Mouse (Mus musculus): ENCODE data around the gene Med29.

Gene Med29

DNA sequence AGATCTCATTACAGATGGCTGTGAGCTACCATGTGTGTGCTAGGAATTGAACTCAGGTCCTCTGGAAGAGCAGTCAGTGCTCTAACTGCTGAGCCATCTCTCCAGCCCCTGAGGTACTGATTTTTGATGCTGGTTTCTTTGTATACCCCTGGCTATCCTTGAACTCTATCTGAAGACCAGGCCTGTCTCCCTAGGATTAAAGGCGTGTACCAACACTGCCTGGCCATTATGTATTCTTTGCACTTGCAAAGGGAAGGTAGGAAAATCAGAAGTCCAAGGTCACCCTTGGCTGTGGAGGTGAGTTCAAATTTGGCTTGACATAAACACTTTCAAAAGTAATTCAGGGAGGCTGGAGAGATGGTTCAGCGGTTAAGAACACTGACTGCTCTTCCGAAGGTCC lies 37.9 kb downstream of the Med29 start:
- no peak for DNase-seq (ENCODE audit: low read depth, low spot score)

DNA sequence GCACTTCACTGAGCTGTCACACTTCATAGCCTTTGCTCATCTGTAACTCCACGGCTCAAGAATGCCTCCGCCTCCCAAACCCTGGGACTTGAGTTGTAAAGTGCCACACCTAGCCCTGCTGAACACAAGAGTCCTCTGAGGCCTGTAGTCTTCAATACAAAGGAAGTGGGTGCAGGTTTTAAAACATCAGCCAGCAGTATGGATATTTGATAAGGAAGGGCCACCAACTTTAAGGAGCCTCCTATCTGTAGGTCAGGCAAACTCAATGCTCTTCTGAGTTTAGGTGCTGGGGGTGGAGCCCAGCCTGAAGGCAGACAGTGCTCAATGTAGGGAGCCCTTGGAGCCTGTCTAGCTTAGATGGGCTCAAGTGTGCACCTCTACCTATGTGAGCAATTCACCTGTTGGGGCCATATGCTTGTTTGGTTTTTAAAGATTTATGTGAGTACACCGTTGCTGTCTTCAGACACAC lies 38.4 kb downstream of the Med29 start:
- no peak for DNase-seq (ENCODE audit: low read depth, low spot score)

DNA sequence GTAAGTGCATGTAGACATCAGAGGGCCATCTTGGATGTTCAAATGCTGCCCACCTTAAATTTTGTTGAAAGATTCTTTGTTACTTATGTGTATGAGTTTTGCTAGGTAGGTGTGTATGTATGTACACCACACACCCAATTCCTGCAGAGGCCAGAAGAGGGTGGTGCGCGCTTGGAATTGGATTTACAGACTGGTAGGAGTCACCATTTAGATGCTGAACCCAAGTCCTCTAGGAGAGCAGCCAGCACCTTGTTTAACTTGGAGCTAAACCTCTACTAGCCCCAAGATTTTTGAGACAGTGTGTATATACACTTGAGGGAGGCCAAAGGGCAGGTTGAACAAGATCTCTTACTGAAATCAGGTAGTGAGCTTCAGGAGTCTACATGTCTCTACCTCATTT lies 39.2 kb downstream of the Med29 start:
- DNase-seq (ENCODE audit: low read depth, low spot score), result no peak

DNA sequence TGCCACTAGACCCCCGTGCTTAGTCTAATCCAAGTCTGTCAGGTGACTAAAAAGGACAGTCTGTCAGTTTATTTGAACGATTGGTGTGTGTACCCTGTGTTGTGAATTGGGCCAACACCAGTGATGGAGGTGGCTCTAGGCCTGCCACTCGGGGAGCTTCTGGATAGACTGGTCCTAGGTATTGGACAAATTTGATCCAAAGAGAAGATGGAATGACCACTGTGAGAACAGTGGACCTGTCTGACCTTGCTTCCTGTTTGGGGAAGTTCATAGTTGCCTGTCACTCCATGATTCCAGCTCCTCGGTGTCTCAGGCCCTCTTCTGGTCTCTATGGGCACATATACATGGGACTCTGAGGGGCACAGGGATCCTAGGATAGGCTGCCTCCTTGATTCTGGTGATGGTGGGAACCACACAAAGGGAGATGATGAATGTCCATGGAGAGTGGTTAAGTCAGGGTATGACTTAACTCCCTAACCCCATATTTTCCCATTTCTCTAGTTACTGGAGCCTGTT lies 40.8 kb downstream of the Med29 start:
- DNase-seq (ENCODE audit: low read depth, low spot score), result no peak

DNA sequence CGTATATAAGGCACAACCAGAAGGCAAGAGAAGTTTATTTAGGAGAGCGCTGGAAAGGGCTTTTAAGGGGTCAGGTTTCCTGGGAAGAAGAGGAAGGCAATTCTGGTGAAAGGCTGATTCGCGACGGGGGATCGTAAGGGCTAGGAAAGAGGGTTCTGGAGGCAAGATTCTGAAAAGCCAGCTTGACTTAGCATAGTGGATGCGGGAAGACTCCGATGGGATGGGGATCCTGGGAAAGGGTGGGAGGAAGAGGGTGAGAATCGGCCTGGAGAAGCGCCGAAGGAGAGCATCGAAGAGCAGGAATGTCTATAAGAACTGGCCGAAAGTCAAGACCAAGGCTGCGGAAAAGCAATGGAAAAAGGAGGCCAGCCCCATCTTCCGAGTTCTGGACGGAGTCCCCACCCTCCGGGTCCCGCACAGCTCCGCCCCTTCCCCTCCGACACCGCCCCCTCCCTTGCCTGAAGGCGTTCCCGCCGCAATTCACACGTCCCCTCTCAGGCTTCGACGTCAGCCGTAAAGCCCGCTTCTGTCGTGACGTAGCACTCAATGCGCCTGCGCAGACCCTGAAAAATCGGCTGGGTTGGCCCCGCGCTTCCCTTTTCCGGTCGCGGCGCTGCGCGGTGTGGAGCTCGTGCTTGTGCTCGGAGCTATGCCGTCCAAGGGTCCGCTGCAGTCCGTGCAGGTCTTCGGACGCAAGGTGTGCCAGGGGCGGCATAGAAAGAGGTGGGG lies 42.2 kb downstream of the Med29 start, which contains the start of gene Rps16:
Gene Rps16 (plus strand): TSS at position 498 of the 729 bp plus-strand sequence.
- DNase-seq (ENCODE audit: low read depth, low spot score), result peak; percentile 98

DNA sequence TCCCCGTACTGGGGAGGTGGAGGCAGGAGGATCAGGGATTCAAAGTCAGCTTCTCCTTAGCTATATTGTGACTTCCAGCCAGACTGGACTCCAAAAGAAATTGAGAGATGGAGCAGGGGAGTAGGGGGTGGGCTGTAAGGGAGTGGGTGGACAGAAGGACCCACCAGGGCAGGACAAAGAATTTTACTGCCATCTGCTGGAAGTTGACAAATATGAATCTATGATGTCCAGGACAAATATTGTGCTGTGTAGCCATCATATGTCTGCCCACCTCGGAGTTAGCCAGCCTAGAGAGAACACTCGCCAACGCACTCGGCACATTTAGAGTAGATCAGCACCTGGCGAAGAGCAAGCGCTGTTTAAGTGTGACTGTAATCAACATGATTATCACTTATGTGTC lies 43.9 kb downstream of the Med29 start:
- no peak for DNase-seq (ENCODE audit: low read depth, low spot score)

DNA sequence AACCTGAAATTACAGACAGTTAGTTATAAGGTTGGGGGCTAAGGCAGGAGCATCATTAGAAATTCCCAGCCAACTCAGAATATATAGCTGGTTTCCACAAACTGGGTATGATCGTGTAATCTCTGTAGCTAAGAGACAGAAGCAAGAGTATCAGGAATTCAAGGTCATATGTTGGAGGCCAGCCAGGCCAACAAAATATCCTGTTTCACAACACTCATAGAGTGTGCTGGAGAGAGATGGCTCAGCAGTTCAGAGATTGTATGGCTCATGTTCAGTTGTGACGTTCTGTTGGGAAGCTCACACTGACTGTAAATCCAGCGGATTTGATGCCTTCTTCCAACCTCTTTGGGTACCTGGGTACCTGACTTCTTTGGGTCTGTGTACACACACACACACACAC lies 44.8 kb downstream of the Med29 start:
- no peak for DNase-seq (ENCODE audit: low read depth, low spot score)

DNA sequence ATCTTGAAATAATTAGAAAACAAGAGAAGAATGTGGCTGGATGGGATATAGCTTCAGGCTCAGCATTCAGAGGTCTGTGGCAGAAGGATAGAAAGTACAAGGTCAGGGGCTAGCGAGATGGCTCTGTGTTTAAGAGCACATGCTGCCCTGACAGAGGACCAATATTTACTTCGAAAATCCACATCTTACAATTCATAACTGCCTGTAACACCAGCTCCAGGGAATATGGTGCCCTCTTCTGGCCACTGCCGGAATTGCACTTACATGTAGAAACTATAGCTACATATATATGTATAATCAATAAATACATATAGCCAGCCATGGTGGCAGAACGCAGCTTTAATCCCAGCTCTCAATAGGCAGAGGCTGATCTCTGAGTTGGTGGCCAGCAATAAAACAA lies 47.9 kb downstream of the Med29 start:
- peak; percentile 80 for DNase-seq (ENCODE audit: low read depth, low spot score)

DNA sequence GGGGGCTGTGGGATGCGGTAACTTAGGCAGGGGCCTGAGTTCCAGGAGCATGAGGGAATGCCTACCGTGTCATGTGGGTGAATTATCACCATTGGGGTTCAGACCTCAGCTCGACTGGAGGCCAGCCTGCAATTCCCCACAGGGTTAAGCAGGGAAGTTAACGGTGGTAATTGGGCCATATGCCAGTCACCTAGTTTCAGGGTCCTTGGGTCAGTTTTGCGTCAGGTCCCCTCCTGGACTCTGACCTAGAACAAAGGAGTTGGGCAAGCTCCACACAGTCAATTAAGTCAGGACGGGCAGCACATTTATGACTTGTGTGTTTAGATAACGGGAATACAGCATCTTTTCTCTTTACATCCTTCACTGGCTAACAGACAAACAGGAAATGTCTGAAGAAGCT lies 51.1 kb downstream of the Med29 start:
- no peak for DNase-seq (ENCODE audit: low read depth, low spot score)

DNA sequence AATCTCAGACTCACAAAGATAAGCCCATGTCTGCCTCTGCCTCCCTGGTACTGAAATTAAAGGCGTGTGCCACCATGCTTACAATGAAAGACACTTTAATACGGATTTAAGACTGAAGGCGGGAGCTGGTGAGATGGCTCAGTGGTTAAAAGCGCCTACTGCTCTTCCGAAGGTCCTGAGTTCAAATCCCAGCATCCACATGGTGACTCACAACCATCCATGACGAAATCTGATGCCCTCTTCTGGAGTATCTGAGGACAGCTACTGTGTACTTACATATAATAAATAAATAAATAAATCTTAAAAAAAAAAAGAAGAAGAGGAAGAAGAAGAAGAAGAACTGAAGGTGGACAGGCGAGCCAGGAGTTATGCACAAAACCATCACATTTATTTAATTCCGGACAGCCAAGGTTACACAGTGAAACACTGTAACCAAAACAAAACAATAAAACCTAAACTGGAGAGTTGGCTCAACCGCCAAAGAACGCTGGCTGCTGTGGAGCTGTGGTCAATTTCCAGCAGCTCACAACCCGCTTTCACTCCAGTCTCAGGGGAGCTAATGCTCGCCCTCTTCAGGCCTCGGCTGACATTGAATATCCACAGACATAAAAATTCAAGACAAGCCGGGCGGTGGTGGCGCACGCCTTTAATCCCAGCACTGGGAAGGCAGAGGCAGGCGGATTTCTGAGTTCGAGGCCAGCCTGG lies 53.1 kb downstream of the Med29 start:
- peak; percentile 44 for DNase-seq (ENCODE audit: low read depth, low spot score)

DNA sequence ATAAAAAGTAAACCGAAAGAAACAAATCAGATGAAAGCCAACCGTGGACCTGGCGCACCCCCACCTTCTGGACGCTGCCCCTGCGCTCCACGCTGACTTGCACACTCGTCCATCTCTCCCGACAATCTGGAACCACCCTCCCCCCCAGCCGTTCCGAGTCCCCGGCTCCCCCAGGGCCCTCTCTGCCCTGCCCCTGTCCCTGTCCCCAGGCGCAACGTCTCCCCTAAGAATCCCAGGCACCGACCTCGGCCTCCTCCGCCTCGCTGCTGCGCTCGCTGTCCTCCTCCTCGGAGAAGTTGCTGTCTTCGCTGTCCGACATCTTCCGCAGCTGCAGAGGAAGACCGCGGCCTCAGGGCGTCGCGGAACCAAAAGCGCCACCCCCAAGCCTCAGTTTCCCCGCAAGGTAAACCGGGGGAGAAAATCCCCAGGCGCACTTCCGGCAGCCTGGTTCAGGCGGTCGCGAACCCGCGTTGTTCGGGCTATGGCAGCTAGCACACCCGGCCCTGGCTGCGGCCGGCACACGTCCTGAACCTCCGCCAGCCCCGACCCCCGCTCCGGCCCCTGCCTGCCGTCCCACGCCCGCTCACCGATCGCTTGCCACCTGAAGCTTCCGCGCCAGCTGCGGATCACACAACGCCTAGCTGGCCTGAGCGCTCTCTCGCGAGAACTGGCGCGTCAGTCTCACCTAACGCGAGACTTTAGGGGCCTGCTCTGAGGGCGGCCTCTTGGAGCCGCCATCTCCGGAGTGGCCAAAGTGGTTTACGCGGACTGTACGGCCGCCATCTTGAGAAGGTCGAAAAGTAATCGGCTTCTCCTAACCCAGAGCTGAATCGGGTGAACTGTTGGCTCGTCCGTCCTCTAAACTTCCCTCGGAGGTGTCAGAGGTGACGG lies 54.2 kb downstream of the Med29 start, which contains the start of gene Supt5:
Gene Supt5 (minus strand): TSS at position 639 of the 891 bp plus-strand sequence.
- DNase-seq (ENCODE audit: low read depth, low spot score), result peak; percentile 99

Measured in forelimb bud, embryonic 11.5 days (tissue).